Mouse (Mus musculus): ENCODE measurements around the gene Topaz1. TPM values are rescaled to one million over a fixed set of nuclear protein-coding genes. Genes with fewer than 3 reads are reported as not detected.

The Topaz1 gene
- polyA plus RNA-seq, 1 experiment = not detected

Other genes with a start within 250 kb of the Topaz1 start
- gene Tcaim, start 58.2 kb downstream of the Topaz1 start, polyA plus RNA-seq (2012; rRNA removed) = 2.0 and 2.2 TPM in 2 replicates
- not detected in 2 replicates for gene Gm35549, start 96.7 kb downstream of the Topaz1 start, polyA plus RNA-seq (2012; rRNA removed)
- gene Zfp445, start 118.7 kb downstream of the Topaz1 start, polyA plus RNA-seq (2012; rRNA removed) = 9.4 and 26.9 TPM in 2 replicates
- gene Zkscan7, start 138.3 kb downstream of the Topaz1 start, polyA plus RNA-seq (2012; rRNA removed) = 1.7 and 3.0 TPM in 2 replicates
- gene Zfp105, start 175.7 kb downstream of the Topaz1 start, polyA plus RNA-seq (2012; rRNA removed) = 0.40 and 0.52 TPM in 2 replicates
- 2.5 and 3.4 TPM in 2 replicates for gene 1110059G10Rik, start 203.7 kb downstream of the Topaz1 start, polyA plus RNA-seq (2012; rRNA removed)
- 4.5 and 13.9 TPM in 2 replicates for gene Kif15, start 203.7 kb downstream of the Topaz1 start, polyA plus RNA-seq (2012; rRNA removed)

All from large intestine, adult 2 months (tissue).